Mouse (Mus musculus) brain, embryonic 14.5 days (tissue): ENCODE data around the gene Upp2.

Source experiments
- CTCF ChIP-seq: fragments of 200-500 bp; IDR thresholded peaks from 2 replicates; pipeline ENCODE4 v1.5.1; 2012; ENCODE audit warnings: inconsistent platforms, mild to moderate bottlenecking, moderate library complexity, borderline replicate concordance; ENCODE audit not compliant: insufficient read depth, insufficient read length; ENCODE audit errors: extremely low read depth
- POLR2A ChIP-seq: fragments of 200-500 bp; IDR thresholded peaks from 2 replicates; pipeline ENCODE4 v1.6.1; 2012; ENCODE audit warnings: mild to moderate bottlenecking, inconsistent platforms, borderline replicate concordance; ENCODE audit not compliant: poor library complexity, insufficient read depth, insufficient read length, severe bottlenecking; ENCODE audit errors: extremely low read depth

DNA sequence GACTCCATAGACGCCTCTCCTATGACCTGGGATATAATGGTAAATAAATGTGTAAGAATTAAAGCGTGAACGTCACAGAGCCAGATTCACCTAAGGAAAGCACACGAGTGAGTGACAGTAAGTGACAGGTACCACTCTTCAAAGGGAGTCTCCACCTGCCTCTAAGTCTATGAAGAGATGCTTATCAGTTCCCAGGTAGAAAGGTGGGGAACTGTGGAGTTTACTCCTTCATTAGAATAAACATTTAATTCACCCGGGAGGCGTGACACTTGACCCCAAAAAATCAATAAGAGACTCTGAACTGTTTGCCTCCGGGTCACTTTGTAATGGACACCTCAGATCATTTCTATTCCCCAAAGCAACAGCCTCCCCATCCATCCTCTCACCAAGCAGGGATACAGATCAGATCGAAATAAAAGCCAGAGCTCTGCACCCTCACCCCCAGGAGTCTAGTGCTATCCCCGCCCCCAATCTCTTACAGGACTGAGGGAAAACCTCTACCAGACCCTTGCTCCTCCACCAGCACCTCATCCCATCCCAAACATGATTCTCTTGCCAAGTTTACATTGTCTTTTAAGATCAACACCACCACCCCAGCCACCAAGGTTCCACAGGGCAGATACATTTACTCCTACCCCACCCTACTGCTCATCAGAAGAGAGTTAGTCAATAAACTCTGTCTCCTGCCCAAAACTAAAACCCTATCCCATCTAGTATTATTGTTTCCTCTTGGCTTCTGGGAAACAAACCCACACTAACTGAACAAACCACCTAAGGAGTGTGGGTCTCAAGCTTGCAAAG, 9.9 kb upstream of the Upp2 start:
- TF ChIP-seq POLR2A (no peak), CTCF (no peak)
